Mouse (Mus musculus): ENCODE measurements around the gene Fhad1.

Fhad1 gene

DNA sequence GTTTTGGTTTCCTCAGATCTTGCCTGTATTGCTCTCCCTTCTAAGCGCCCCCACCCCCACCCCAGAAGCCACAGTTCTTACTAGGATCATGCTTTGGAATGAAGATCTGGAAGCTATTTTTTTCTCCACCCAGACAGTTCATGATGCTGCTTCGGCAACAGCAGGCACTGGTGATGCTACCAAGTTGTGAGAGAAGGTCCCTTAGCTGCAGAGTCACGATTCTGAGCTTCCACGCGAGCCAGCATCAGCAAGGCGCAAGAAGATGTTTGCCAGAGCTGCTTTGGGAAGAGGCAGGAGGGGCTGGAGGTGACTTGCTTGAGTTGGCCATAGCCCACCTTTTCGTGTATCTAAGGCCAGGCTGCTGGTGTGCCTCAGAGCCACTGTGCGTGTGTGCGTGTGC, 129.4 kb downstream of the Fhad1 start:
- no peak for DNase-seq (ENCODE audit: low spot score in 2 of 2)

- DNase-seq (ENCODE audit: low spot score in 2 of 2) = no peak
Observed at GRCm38 (mm10) chr4:141882858-141883257, 132.0 kb downstream of the Fhad1 start.

- DNase-seq (ENCODE audit: low spot score in 2 of 2) = no peak
Observed at GRCm38 (mm10) chr4:141881950-141882349, 132.9 kb downstream of the Fhad1 start.

- no peak for DNase-seq (ENCODE audit: low spot score in 2 of 2)
Observed at GRCm38 (mm10) chr4:141881289-141881914, 133.5 kb downstream of the Fhad1 start.

DNA sequence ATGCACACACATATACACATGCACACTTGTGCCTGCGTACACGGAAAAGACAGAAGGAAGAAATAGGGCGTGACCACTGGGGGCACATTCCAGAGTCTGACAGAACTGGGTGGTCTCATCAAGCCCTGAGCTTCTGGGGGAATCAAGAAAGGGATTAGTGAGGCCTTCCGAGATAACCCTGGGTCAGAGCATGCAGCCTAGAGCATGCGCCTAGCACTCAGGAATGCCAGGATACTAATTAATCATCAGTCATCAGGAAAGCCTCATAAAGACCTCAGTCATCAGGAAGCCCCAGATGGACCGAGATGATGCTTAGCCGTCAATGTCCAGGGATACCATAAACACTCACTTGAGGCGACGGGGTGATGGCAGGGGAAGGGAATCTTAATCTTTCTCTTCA, 135.0 kb downstream of the Fhad1 start:
- DNase-seq (ENCODE audit: low spot score in 2 of 2) = no peak

DNA sequence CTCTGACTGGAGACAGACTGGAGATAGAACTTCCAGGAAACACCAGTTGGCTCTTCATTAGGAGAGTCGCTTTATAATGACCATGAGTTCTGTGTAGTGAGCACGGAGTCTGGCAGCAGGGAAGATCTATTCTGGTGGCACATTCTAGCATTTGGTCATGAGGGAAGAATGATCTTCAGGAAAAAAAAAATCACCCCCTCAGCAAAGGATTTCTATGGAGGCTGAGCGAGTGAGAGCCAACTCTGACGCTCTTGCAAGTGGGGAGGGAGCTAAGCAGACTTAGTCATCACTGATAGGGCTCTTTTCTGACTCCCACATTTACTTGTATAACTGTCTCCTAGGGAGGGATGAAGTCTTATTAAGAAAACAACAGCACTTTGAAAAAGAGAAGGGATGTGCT, 135.8 kb downstream of the Fhad1 start:
- no peak for DNase-seq (ENCODE audit: low spot score in 2 of 2)

DNA sequence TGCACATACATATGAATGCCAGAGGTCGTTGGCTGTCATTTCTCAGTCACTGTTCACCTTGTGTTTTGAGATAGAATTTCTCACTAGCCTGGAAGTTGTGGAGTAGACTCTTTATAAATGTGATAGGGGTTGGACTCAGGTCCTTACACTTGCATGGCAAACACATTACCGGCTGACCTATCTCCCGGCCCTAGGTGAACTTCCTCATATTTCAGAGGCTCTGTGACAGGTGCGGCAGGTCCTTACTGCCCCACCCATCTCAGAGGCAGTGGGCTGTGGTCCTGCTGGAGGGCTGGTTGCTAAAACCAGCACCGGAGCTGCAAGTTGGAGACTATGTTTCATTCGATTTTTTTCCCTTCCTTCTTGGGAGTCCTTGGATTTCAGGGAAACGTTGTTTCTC, 136.3 kb downstream of the Fhad1 start:
- no peak for DNase-seq (ENCODE audit: low spot score in 2 of 2)

DNA sequence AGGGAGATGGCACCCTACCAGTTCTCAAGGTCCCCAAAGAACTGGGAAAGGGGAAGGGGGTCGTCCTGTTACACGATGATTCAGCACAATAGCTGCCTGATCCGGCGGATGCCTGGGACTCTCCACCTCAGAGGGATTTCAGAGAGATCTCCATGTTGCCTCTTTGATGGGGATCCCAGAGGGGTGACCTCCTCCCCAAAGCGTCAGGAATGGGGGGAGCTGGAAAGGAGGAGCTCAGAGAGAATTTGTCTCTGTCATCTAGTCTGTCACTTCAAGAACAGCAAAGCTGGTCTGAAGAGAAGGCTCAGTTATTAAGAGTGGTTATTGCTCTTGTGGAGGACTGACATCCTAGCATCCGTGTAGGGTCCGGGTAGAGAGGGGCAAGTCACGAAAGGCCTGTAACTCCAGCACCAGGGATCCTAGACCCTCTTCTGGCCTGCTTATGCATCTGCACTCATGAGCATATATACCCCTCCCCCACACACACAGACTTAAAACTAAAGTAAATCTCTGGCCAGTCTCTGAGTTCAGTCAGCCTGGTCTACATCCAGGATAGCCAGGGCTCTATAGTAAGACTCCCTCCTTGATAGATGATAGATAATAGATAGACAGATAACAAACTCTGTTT, 139.3 kb downstream of the Fhad1 start:
- DNase-seq (ENCODE audit: low spot score in 2 of 2) = no peak

DNA sequence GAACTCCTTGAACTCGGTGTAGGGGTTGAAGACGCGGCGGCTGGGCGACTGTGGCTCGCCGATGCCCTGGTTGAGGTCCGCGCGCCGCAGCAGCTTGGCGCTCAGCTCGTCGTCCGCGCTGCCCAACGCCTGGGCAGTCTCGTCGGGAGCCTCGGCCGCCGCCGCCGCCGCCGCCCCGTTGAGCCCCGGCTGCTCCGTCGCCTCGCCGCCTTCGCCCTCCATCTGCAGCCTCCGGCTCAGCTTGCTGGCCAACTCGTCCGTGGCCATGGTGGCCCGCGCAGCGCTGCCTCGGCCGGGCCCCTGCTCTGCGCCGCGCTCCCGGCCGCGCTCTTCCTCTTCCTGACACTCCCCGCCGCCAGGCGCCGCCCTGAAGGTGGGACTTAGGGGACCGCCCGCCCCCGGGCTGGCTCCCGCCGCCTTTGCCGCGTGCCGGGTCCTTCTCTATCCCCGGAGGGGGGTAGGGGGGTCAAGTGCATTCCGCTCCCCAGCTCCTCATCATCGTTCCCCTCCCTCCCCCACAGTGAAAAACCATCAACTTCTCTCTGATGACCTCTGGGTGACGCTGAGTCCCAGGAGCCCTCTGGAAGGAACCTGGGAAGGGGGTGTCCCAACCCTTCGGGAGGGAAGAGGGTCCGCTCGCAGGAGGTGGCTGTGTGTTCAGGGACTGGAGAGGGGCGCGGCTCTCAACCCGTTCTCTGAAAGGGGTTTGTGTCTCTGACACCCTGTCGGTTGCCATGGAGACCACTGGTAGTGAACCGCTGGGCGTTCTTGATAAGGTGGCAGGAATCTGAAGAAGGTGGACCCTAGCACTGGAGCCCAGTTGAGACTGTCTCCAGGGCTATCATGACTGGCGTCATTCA, 140.1 kb downstream of the Fhad1 start, which contains the start of gene Efhd2:
Efhd2 (minus strand) TSS at position 320 of the 860 bp plus-strand sequence.
- peak; percentile 75 to 85 for DNase-seq (ENCODE audit: low spot score in 2 of 2)

DNA sequence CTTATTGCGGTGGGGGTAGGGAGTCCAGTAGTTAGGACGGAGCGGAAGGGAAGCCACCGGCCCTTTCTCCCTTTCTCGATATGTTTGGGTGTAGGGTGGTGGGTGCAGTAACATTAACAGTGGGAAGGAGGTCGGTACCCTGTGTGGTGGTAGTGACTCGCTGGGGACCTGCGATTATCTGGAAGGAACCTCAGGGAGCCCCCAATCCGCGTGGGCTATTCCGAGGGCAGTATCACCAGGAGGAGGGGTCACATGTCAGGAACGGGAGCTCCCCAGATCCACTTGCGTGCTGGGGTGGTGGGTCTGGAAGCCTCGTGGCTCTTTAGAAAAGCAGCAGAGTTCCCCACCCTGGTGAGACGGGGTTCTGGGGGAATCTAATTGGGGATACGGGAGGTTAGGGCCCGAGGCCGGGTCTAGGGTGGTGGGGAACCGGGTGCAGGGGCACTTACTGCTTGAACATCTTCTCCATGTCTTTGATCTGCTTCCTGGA, 140.7 kb downstream of the Fhad1 start:
- DNase-seq (ENCODE audit: low spot score in 2 of 2) = no peak

DNA sequence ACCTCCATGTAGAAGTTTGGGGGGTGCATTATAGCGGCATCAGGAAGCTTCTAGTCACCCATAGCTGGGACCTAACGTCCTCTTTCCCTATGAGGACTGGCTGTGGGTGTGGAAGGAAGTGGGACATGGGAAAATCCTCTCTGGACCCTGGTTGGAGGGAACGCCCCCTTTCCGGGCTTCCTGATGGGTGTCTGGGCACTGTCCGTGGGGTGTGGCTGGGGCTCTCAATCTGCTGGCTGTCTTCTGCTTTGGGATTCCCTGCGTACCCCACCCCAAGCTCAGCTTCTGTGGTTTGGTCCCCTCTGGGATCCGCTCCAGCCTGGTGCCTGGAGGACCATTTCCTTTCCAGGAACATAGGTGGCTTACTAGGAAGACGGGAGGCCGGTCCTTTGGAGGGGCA, 141.9 kb downstream of the Fhad1 start:
- DNase-seq (ENCODE audit: low spot score in 2 of 2) = no peak

- DNase-seq (ENCODE audit: low spot score in 2 of 2) = no peak
Observed at GRCm38 (mm10) chr4:141871909-141872308, 143.0 kb downstream of the Fhad1 start.

DNA sequence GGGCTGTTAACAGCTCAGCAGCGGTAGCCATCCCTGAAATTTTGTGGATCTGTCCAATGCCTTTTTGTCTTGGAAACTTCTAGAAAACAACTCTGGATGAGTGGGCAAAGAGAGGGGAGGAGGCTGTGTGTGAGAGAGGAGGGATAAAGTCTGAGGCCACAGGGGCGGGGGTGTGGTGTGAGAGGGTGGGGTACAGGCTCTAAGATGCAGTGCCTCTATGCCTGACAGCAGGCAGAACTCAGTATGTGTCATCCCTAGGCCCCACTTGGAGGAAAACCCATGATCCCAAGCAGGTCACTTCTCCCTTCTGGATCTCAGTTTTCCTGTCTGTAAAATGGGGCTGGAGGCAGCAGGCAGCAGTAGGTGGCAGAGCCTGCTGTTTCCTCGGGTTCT, 143.6 kb downstream of the Fhad1 start:
- no peak for DNase-seq (ENCODE audit: low spot score in 2 of 2)

GRCm38 (mm10) chr4:141870666-141871332, 144.1 kb downstream of the Fhad1 start:
- peak in 1 of 2 experiments; percentile 54 for DNase-seq (ENCODE audit: low spot score in 2 of 2)

DNA sequence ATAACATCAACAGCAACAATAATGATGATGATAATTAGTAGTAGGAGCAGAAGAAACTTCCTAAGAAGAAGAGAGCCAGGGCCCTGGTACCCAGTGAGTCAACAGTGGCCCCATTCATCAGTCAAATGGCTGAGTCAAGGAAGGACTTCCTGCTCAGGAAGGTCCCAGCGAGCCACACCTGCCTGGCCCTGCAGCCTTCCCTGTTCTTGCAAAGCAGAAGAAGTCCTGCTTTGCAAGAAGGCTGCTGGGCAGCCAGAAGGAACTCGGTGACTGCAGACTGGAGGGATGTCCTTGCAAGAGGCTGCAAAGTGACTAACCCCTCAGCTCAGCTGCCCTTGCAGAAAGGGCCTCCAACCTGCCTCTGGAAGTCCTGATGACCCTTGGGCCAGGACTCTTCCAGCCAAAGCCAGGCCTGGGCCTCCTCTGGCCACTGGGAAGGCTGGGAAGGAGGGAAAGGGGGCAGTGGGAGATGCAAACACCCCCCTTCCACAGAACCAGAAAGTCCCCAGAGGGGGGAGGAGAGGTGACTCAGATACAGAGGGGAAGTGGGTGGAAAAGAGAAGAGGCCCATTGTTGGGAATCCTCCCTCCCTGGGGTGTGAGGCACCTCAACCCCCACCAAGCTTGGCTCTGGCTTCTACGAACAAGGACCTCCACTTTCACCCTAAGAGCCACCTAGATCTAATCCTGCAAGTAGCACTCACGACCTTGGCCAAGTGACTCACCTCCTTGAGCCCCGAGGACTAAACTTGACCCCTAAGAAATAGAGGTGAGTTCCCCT, 145.3 kb downstream of the Fhad1 start:
- no peak for DNase-seq (ENCODE audit: low spot score in 2 of 2)

DNA sequence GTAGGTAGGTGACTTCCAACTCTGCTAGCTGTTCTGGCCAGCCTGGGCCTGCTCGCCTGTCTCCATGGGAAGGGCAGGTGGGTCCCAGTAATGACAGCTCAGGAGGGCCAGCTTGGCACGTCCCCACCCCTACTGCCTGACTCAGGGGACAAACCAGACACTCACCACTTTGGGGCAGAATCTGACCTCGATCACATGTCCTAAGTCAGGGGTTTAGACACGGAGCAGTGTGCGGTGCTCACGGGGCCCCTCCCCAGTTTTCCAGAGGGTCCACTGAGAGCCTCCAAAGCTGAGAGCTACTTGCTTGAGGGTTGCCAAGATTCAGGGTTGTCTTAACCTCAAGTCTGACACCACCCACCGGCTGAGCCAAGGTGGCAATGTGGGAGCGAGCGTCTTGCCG, 146.8 kb downstream of the Fhad1 start:
- DNase-seq (ENCODE audit: low spot score in 2 of 2) = no peak

- no peak for DNase-seq (ENCODE audit: low spot score in 2 of 2)
Observed at GRCm38 (mm10) chr4:141867498-141867897, 147.4 kb downstream of the Fhad1 start.

DNA sequence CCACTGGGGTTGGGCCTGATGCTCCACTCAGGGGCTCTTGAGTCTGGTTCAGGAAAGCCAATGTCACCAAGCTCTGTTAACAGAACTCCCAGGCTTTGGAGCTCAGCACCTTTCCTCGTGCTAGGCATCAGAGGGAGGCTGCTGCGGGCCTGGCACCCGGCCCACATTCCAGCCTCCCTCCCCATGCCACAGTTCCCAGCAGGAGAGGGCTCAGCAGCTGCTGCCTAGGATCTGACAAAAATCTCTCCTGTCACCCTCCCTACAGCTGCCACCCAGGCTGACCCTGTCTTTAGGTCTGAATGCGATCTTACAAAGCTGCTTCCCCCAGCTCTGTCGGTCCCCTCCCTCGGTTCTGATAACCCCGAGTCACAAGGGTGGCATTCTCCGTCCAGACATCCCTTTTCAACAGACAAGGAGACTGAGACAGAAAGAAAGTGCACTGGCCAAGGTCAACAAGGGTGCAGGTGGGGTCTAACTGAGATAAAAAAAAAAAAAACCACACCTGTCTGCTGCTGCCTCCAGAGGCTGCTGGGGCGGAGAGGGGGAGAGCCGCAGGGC, 147.9 kb downstream of the Fhad1 start:
- DNase-seq (ENCODE audit: low spot score in 2 of 2) = no peak

DNA sequence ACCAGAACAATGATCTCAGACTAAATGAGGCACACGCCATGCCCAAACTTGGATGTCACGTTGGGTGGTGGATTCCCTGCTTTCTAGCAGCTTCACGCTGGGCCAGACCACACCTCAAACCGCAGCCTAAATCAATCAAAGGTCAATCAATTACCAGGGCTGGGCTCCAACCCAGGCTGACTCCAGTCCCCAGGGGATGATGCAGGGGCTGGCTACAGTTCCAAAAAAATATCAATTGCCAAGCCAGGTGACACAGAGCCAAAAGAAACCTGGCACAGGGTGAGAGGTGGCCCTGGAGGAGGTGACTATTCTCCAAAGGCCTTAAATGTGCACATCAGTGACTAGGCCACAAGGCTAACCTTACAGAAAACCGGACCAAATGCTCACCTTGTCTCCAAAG, 149.3 kb downstream of the Fhad1 start:
- no peak for DNase-seq (ENCODE audit: low spot score in 2 of 2)

DNA sequence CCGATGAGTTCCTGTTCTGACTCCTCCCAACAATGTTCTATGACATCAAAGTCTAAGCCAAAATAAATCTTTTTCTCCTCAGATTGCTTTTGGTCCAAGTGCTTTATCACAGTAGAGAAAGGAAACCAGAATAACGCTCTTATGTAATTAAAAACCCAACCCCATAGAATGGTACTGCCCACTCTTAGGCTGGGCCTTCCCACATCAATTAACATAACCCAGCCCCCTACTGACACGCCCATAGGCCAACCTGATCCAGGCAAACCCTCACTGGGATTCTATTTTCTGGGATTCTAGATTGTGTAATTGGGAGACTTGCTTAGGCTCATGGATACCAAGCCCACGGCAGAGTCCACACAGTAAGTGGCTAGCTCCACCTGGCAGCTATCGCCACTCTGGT, 149.9 kb downstream of the Fhad1 start:
- DNase-seq (ENCODE audit: low spot score in 2 of 2) = no peak

GRCm38 (mm10) chr4:141864506-141864905, 150.4 kb downstream of the Fhad1 start:
- no peak for DNase-seq (ENCODE audit: low spot score in 2 of 2)
